Comparison of ENCODE assay signal across 29 mouse cellular contexts in genomic region chr2:173541748-173542147, GRCm38 (mm10). TPM values are rescaled to one million over a fixed set of nuclear protein-coding genes. Genes with fewer than 3 reads are reported as not detected.
"Had no signal": no experiment of that assay in that cellular context is flagged by ENCODE, and none has a peak within 500 bp of the region (broad histone marks: within the 10 kb centered on the region; RNA-seq: fewer than 3 reads in every experiment).

No protein-coding gene starts in this region.

- H3K4me3 ChIP-seq: layer of hippocampus, adult 2 months; limb, embryonic 10.5 days; limb, embryonic 13.5 days; liver, embryonic 12.5 days; liver, embryonic 15.5 days; lung, embryonic 15.5 days; midbrain, embryonic 12.5 days; midbrain, embryonic 15.5 days; neural tube, embryonic 13.5 days had no signal

- ATAC-seq: intestine, postnatal 0 days; liver, embryonic 12.5 days; midbrain, embryonic 15.5 days had no signal

- H3K36me3 ChIP-seq: limb, embryonic 10.5 days; limb, embryonic 13.5 days; liver, embryonic 12.5 days; liver, embryonic 15.5 days; lung, embryonic 15.5 days; midbrain, embryonic 12.5 days; midbrain, embryonic 15.5 days; neural tube, embryonic 13.5 days had no signal

- H3K9ac ChIP-seq: limb, embryonic 13.5 days; liver, embryonic 12.5 days; liver, embryonic 15.5 days; lung, embryonic 15.5 days; midbrain, embryonic 12.5 days; midbrain, embryonic 15.5 days; neural tube, embryonic 13.5 days had no signal

- DNase-seq: kidney, adult 8-10 months; kidney, postnatal 14 days; layer of hippocampus, adult 9-11 months; liver; lung, adult 18-20 months; lung, postnatal 10 days; lung, postnatal 36 days; retina, postnatal 1 day; thymus, adult 18-20 months; thymus, postnatal 36 days had no signal

- H3K27me3 ChIP-seq: liver, embryonic 15.5 days; lung, embryonic 15.5 days; midbrain, embryonic 15.5 days had no signal

- H3K9me3 ChIP-seq: limb, embryonic 10.5 days; limb, embryonic 13.5 days; liver, embryonic 12.5 days; liver, embryonic 15.5 days; lung, embryonic 15.5 days; midbrain, embryonic 12.5 days; midbrain, embryonic 15.5 days; neural tube, embryonic 13.5 days had no signal

- H3K27ac ChIP-seq: layer of hippocampus, adult 2 months; limb, embryonic 10.5 days; limb, embryonic 13.5 days; liver, embryonic 12.5 days; liver, embryonic 15.5 days; lung, embryonic 15.5 days; midbrain, embryonic 12.5 days; midbrain, embryonic 15.5 days; neural tube, embryonic 13.5 days had no signal

- H3K4me1 ChIP-seq: limb, embryonic 13.5 days; liver, embryonic 12.5 days; liver, embryonic 15.5 days; lung, embryonic 15.5 days; midbrain, embryonic 15.5 days had no signal

- H3K4me2 ChIP-seq: limb, embryonic 13.5 days; liver, embryonic 12.5 days; liver, embryonic 15.5 days; lung, embryonic 15.5 days; midbrain, embryonic 12.5 days; midbrain, embryonic 15.5 days; neural tube, embryonic 13.5 days had no signal

RNA-seq across cellular contexts. Expression of gene 1700021F07Rik, which starts 19.4 kb away (rescaled TPM):
- total RNA-seq: layer of hippocampus, adult 2 months; layer of hippocampus, postnatal 25 days; left cerebral cortex, adult 18-20 months; left cerebral cortex, postnatal 25 days; neutrophil, adult 5-6 weeks had no signal
- polyA plus RNA-seq: intestine, postnatal 0 days; kidney, embryonic 16.5 days; large intestine, adult 2 months; limb, embryonic 10.5 days; limb, embryonic 13.5 days; liver, embryonic 12.5 days; liver, embryonic 15.5 days; lung, embryonic 15.5 days; midbrain, embryonic 12.5 days; midbrain, embryonic 15.5 days; neural tube, embryonic 13.5 days; small intestine, adult 2 months; spleen, adult 2 months; stomach, embryonic 16.5 days had no signal

RNA-seq across cellular contexts. Expression of gene Ankrd60, which starts 36.4 kb away (rescaled TPM):
- total RNA-seq: layer of hippocampus, adult 2 months; layer of hippocampus, postnatal 25 days; left cerebral cortex, adult 18-20 months; left cerebral cortex, postnatal 25 days; neutrophil, adult 5-6 weeks had no signal
- polyA plus RNA-seq: intestine, postnatal 0 days; kidney, embryonic 16.5 days; large intestine, adult 2 months; limb, embryonic 10.5 days; limb, embryonic 13.5 days; liver, embryonic 12.5 days; liver, embryonic 15.5 days; lung, embryonic 15.5 days; midbrain, embryonic 12.5 days; midbrain, embryonic 15.5 days; neural tube, embryonic 13.5 days; small intestine, adult 2 months; spleen, adult 2 months; stomach, embryonic 16.5 days had no signal
